Comparison of ENCODE assay signal across 10 mouse cellular contexts in genomic region chr4:134246719-134247258, GRCm38 (mm10). TPM values are rescaled to one million over a fixed set of nuclear protein-coding genes. Genes with fewer than 3 reads are reported as not detected.
DNase-seq lines count a peak whose midpoint lies in the region; ATAC-seq and TF ChIP-seq lines count a peak whose summit lies in the region.
"Had no signal": no experiment of that assay in that cellular context is flagged by ENCODE, and none has a peak within 500 bp of the region (broad histone marks: within the 10 kb centered on the region; RNA-seq: fewer than 3 reads in every experiment).

Gene Gm30191, plus strand, starts transcription at chr4:134246935.

- intact Hi-C loops in gastrocnemius, postnatal 14 days (cut with DNase I; ENCODE audit: low total_unique reads), result no loop called here

- peaks cover 45% of the 10 kb centered on the region for H3K4me1 ChIP-seq in lung, embryonic 15.5 days
- peaks cover 21% of the 10 kb centered on the region for H3K4me1 ChIP-seq in kidney, postnatal 0 days (replicated peaks; ENCODE audit: insufficient read depth, low read length)
- peaks cover 55% of the 10 kb centered on the region for H3K4me1 ChIP-seq in neural tube, embryonic 15.5 days

- TF ChIP-seq CTCF in kidney, postnatal 0 days (IDR thresholded peaks at IDR 0.05; ENCODE audit: low read depth), result no peak

- H3K4me2 ChIP-seq in lung, embryonic 15.5 days, result peak within 1 kb of the TSS; percentile 87
- peak within 1 kb of the TSS; percentile 98 for H3K4me2 ChIP-seq in kidney, postnatal 0 days (ENCODE audit: low read length)
- H3K4me2 ChIP-seq in neural tube, embryonic 15.5 days, result peak within 1 kb of the TSS; percentile 93

- 76% methylated on average over 7 of the region's 7 CpGs for WGBS in lung, embryonic 15.5 days
- WGBS in kidney, postnatal 0 days, result 77% methylated on average over 7 of the region's 7 CpGs
- WGBS in neural tube, embryonic 15.5 days, result 72% methylated on average over 7 of the region's 7 CpGs

- H3K4me3 ChIP-seq in lung, embryonic 15.5 days, result peak within 1 kb of the TSS; percentile 80
- peak within 1 kb of the TSS; percentile 73 for H3K4me3 ChIP-seq in kidney, postnatal 0 days (replicated peaks; ENCODE audit: low read depth, low read length)
- peak within 1 kb of the TSS; percentile 86 for H3K4me3 ChIP-seq in neural tube, embryonic 15.5 days (replicated peaks)

- 0 out of 2 replicates have a peak within 1 kb of the TSS, but pooled peaks have one; percentile 32 for H3K9ac ChIP-seq in lung, embryonic 15.5 days
- H3K9ac ChIP-seq in kidney, postnatal 0 days (ENCODE audit: low read depth, low read length), result 0 out of 2 replicates have a peak within 1 kb of the TSS, but pooled peaks have one; percentile 78
- peak within 1 kb of the TSS; percentile 84 for H3K9ac ChIP-seq in neural tube, embryonic 15.5 days (replicated peaks)

- H3K27me3 ChIP-seq in lung, embryonic 15.5 days, result peaks cover 56% of the 10 kb centered on the region
- H3K27me3 ChIP-seq in kidney, postnatal 0 days (ENCODE audit: insufficient read depth, low read length), result peaks cover 13% of the 10 kb centered on the region
- peaks cover 32% of the 10 kb centered on the region for H3K27me3 ChIP-seq in neural tube, embryonic 15.5 days (replicated peaks)

- H3K27ac ChIP-seq in lung, embryonic 15.5 days, result no peak within 1 kb of the TSS
- no peak within 1 kb of the TSS for H3K27ac ChIP-seq in kidney, postnatal 0 days
- H3K27ac ChIP-seq in neural tube, embryonic 15.5 days (replicated peaks), result peak within 1 kb of the TSS; percentile 33; the same call in 1 of the 2 replicates

- no peaks in the 10 kb centered on the region for H3K9me3 ChIP-seq in lung, embryonic 15.5 days
- no peaks in the 10 kb centered on the region for H3K9me3 ChIP-seq in kidney, postnatal 0 days (replicated peaks; ENCODE audit: low read length)
- H3K9me3 ChIP-seq in neural tube, embryonic 15.5 days (replicated peaks), result no peaks in the 10 kb centered on the region

- no peak for ATAC-seq in lung, embryonic 15.5 days (ENCODE audit: borderline replicate concordance, extremely low read depth, low FRiP score, low TSS enrichment)
- no peak for ATAC-seq in kidney, postnatal 0 days (replicated peaks; ENCODE audit: low FRiP score, low read depth)
- ATAC-seq in neural tube, embryonic 15.5 days (ENCODE audit: low FRiP score), result no peak

- DNase-seq in cerebellum, adult 11 months, result peak; percentile 19
- no peak for DNase-seq in cerebellum, adult 9-11 months
- no peak for DNase-seq in lung, postnatal 14 days
- DNase-seq in kidney, postnatal 0 days (ENCODE audit: low spot score), result no peak
- no peak for DNase-seq in adrenal gland, adult 8-10 months
- DNase-seq in gastrocnemius, postnatal 14 days, result no peak
- DNase-seq: layer of hippocampus, postnatal 36 days had no signal

- no peaks in the 10 kb centered on the region for H3K36me3 ChIP-seq in lung, embryonic 15.5 days
- H3K36me3 ChIP-seq in kidney, postnatal 0 days (ENCODE audit: insufficient read depth, low read length), result no peaks in the 10 kb centered on the region
- no peaks in the 10 kb centered on the region for H3K36me3 ChIP-seq in neural tube, embryonic 15.5 days

RNA-seq across cellular contexts. Expression of gene Gm30191, which starts in this region (rescaled TPM):
- polyA plus RNA-seq in lung, embryonic 15.5 days (2015; fragmentation: Nextera tagmentation; extraction: Ambion mirVana), result not detected in 2 replicates
- polyA plus RNA-seq in kidney, postnatal 0 days (2015; fragmentation: Nextera tagmentation; extraction: Ambion mirVana), result not detected in 2 replicates
- polyA plus RNA-seq in neural tube, embryonic 15.5 days (2015; fragmentation: Nextera tagmentation; extraction: Ambion mirVana), result not detected in 2 replicates
- total RNA-seq in adrenal gland, adult 8-10 months (2022), result not detected
- not detected for total RNA-seq in gastrocnemius, postnatal 14 days (2021)
- total RNA-seq: layer of hippocampus, postnatal 36 days had no signal
- polyA plus RNA-seq: spleen, adult 2 months had no signal

Comparison
In these comparisons a context has a peak if more than half of its experiments do, and no peak if none do; other contexts are left out.
1. H3K9ac ChIP-seq: peak in every context shown above with its lines; median percentile 84 in neural tube, embryonic 15.5 days; 78 in kidney, postnatal 0 days; 32 in lung, embryonic 15.5 days.